Mouse (Mus musculus) small intestine, adult 2 months (tissue): ENCODE data around the gene Slc43a3.

Source experiments
- CTCF ChIP-seq: fragments of 200-500 bp; IDR thresholded peaks from 2 replicates; pipeline ENCODE4 v1.5.1; 2012; ENCODE audit warnings: low read depth, mild to moderate bottlenecking, control low read depth, inconsistent platforms, low read length, moderate library complexity, mixed read lengths; ENCODE audit not compliant: insufficient replicate concordance, insufficient read length; ENCODE audit errors: extremely low read depth
- POLR2A ChIP-seq: fragments of 200-500 bp; IDR thresholded peaks from 2 replicates; pipeline ENCODE4 v1.6.1; 2012; ENCODE audit warnings: low read depth, mild to moderate bottlenecking, control low read depth, inconsistent platforms, low read length, moderate library complexity

DNA sequence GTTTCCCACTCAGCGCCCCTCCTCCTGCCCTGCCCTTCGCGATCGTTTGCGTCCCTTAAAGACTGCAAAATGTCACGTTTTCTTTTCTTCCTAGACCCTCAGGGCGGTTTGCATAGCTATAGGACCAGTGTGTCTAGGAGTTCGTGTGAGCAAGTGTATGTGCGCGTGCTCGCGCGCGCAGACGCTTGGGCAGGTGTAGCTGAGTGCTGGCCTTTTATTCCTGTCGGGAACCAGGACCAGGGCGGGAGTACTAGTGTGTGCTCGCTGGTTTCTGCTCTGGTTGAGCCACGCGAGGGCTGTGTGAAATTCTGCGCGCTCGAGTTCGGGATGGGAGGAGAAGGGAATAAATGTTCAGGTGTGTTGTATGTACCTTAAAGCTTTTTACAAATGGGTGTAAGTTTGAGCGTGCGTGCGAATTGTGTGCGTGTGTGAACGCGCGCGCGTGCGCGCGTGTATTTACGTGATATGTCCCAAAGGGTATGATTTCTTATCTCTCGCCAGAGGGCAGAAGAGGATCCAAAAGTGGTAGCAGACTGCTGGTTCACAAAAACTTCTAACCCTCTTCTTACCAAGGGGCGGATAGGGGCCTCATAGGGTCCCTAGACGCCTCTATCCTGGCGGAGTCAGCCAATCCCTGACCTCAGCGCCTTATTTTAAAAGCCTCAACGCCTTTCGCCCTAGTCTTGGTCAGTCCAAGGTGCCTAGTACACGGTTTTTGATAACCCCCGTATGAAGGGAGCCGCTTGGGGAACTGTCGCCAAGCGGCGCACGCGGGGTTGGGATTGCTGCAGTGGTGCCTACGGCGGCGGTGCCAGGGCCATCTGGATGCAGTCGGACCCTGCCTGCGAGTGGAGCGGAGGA is 48.7 kb upstream of the Slc43a3 start:
- TF ChIP-seq CTCF (no peak), POLR2A (no peak)
